Mouse (Mus musculus): ENCODE measurements around the gene Ncor2.

- no peak for TF ChIP-seq CTCF (IDR thresholded peaks at IDR 0.05; ENCODE audit: insufficient read depth, low read depth, low read length)
- TF ChIP-seq POLR2A (IDR thresholded peaks at IDR 0.05; ENCODE audit: insufficient read depth, low read depth, low read length), result no peak
These were observed 192.8 kb downstream of the Ncor2 start for GRCm38 (mm10) chr5:124986222-124986621.
